Mouse (Mus musculus) frontal cortex, postnatal 25 days (tissue): Measurements from ENCODE around the gene Slc36a4.

Source experiments
- DNase-seq, 2 experiments: peaks; one replicate each; pipeline ENCODE4 v3.0.0; 2022; ENCODE audit warnings: low spot score in 2 of 2

Slc36a4 gene

GRCm38 (mm10) chr9:15722506-15722905 lies 13.0 kb downstream of the Slc36a4 start:
- no peak for DNase-seq

- no peak for DNase-seq
These were observed 17.6 kb downstream of the Slc36a4 start for GRCm38 (mm10) chr9:15727168-15727567.

- DNase-seq, result no peak
These were observed 22.5 kb downstream of the Slc36a4 start for GRCm38 (mm10) chr9:15731758-15732748.

GRCm38 (mm10) chr9:15734056-15734866 lies 24.7 kb downstream of the Slc36a4 start:
- no peak for DNase-seq

GRCm38 (mm10) chr9:15734867-15735131 lies 25.3 kb downstream of the Slc36a4 start:
- DNase-seq, result no peak

- DNase-seq, result no peak
These were observed 28.0 kb downstream of the Slc36a4 start for GRCm38 (mm10) chr9:15737522-15737921.

- DNase-seq, result no peak
These were observed 31.9 kb downstream of the Slc36a4 start for GRCm38 (mm10) chr9:15741428-15741827.

GRCm38 (mm10) chr9:15741931-15742330 lies 32.4 kb downstream of the Slc36a4 start:
- DNase-seq, result no peak

GRCm38 (mm10) chr9:15745985-15746607 lies 36.6 kb downstream of the Slc36a4 start:
- DNase-seq, result no peak

- DNase-seq, result no peak
These were observed 37.1 kb downstream of the Slc36a4 start for GRCm38 (mm10) chr9:15746636-15747035.

GRCm38 (mm10) chr9:15748383-15748782 lies 38.8 kb downstream of the Slc36a4 start:
- no peak for DNase-seq

- DNase-seq, result no peak
These were observed 49.8 kb downstream of the Slc36a4 start for GRCm38 (mm10) chr9:15759318-15759717.

GRCm38 (mm10) chr9:15766379-15766778 lies 56.8 kb downstream of the Slc36a4 start:
- DNase-seq, result no peak

- no peak for DNase-seq
These were observed 57.3 kb downstream of the Slc36a4 start for GRCm38 (mm10) chr9:15766821-15767220.

GRCm38 (mm10) chr9:15772766-15773165 lies 63.2 kb downstream of the Slc36a4 start:
- no peak for DNase-seq

GRCm38 (mm10) chr9:15773426-15773825 lies 63.9 kb downstream of the Slc36a4 start:
- no peak for DNase-seq

GRCm38 (mm10) chr9:15774911-15775310 lies 65.4 kb downstream of the Slc36a4 start:
- no peak for DNase-seq

GRCm38 (mm10) chr9:15781936-15782335 lies 72.4 kb downstream of the Slc36a4 start:
- DNase-seq, result no peak

- DNase-seq, result no peak
These were observed 76.7 kb downstream of the Slc36a4 start for GRCm38 (mm10) chr9:15786192-15786591.

- DNase-seq, result no peak
These were observed 77.1 kb downstream of the Slc36a4 start for GRCm38 (mm10) chr9:15786610-15787009.

GRCm38 (mm10) chr9:15792076-15792475 lies 82.5 kb downstream of the Slc36a4 start:
- DNase-seq, result no peak
